Mouse (Mus musculus) heart, postnatal 14 days (tissue): ENCODE results near the gene Slit2. TPM values are rescaled to one million over a fixed set of nuclear protein-coding genes. Genes with fewer than 3 reads are reported as not detected.
A peak's percentile ranks its signal among the peaks of the same experiment; 100 is the strongest.

Experiments used
- DNase-seq, 2 experiments: peaks; one replicate each; pipeline ENCODE4 v3.0.0; 2021 to 2022
- intact Hi-C: fragments of 180-260 bp; cut with DNase I; formaldehyde crosslinking; loops from one replicate; pipeline ENCODE4 v1.15.1; 2025
- total RNA-seq, 2 experiments: library from RNA; stranded (reverse); gene quantifications; 2 replicates each; pipeline ENCODE4 v1.2.3; 2021

Gene Slit2
- total RNA-seq, 2 experiments from 2014 or later, result 6.2 to 6.8 TPM

GRCm38 (mm10) chr5:48199380-48199779 is 216.4 kb downstream of the Slit2 start:
- intact Hi-C loops, result no loop called here

GRCm38 (mm10) chr5:48215248-48215647 is 232.3 kb downstream of the Slit2 start:
- intact Hi-C loops, result no loop called here
- no peak for DNase-seq

More at GRCm38 (mm10) chr5:48199380-48199779, 216.4 kb downstream of the Slit2 start:
- DNase-seq, result no peak

DNA sequence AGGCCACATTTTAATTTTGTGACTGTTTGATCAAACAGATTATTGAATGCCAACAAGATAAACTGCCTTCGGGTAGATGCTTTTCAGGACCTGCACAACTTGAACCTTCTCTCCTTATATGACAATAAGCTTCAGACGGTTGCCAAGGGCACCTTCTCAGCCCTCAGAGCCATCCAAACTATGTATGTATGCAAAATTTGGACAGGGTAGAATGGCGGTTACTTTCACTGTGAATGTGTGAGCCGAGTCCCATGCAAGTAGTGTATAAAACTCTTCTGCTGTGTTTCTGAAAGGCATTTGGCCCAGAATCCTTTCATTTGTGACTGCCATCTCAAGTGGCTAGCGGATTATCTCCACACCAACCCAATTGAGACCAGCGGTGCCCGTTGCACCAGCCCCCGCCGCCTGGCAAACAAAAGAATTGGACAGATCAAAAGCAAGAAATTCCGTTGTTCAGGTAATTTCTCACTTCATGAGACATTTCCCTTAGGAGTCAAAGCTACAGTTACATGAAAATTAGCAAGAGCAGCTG is 236.8 kb downstream of the Slit2 start:
- intact Hi-C loops, result no loop called here
- no peak for DNase-seq

GRCm38 (mm10) chr5:48225500-48225899 is 242.6 kb downstream of the Slit2 start:
- intact Hi-C loops, result no loop called here
- no peak for DNase-seq

DNA sequence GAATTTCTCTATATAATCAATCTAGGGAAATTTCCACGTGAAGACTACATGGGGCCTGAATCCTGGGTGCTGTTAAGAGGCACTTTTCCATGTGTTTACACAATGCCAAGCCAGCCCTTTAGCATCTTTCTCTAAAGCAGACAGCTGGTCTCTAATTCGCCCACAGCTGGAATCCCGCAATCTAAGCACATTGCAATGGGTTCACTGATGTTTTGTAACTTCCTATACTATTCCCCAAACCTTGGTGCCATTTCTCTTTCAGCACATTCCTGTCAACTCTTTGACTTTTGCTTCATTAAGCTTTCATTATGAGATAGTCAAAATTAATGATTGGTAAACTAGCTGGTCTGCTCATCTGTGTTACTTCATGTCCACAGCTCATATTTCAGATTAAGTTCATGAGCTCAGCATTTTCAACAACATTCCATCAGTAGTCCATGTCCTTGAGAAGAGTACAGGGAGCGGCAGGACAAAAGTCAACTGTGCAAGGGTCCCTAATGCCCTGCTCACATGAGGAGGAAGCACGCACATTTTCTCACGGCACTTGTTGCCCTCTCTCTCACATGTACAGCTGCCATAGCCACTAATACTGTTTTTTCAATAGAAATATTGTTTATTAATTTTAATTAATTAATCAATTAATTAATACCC is 247.6 kb downstream of the Slit2 start:
- no peak for DNase-seq
- intact Hi-C loops, result no loop called here

- DNase-seq, result no peak
- intact Hi-C loops, result loop anchor here (2.0 kb wide), 1 partner anchor 96 kb away; no protein-coding TSS in a partner anchor
These were observed 251.8 kb downstream of the Slit2 start for GRCm38 (mm10) chr5:48234728-48235127.

DNA sequence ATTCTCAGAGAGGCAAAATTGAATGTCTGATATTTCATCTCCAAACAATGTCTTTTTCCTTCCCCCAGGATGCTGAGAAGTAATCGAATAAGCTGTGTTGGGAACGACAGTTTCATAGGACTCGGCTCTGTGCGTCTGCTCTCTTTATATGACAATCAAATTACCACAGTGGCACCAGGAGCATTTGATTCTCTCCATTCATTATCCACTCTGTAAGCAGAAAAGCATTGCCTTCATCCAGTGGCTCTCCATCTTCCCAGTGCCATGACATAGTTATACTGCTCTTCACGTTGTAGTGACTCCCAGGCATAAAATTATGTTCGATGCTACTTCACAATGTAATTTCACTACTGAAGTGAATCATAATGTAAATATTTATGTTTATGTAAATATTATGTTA is 252.3 kb downstream of the Slit2 start:
- no peak for DNase-seq
- intact Hi-C loops, result loop anchor here (2.0 kb wide), 1 partner anchor 96 kb away; no protein-coding TSS in a partner anchor

GRCm38 (mm10) chr5:48240751-48241150 is 257.8 kb downstream of the Slit2 start:
- peak; percentile 17 to 54 for DNase-seq

DNA sequence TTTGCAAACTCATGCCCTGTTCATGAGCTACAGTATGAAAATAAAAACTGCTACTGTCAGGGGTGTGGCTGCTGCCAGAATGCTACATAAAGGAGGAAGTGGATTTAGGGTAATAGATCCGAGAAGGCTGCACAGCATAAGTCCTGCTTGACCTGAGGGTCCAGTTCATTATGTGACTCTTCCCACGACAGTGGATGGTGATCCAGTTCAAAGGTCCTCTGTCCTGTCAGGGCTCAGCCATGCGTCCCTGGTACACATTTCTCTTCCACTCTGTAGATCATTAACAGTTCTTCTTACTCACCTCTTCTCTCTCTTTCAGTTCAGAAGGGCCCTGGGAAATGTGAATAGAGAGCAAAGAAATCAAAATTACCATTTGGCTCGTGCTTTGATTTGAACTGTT is 265.4 kb downstream of the Slit2 start:
- no peak for DNase-seq
- intact Hi-C loops, result loop anchor here (10.0 kb wide), 1 partner anchor 214 kb away; no protein-coding TSS in a partner anchor

More at GRCm38 (mm10) chr5:48240751-48241150, 257.8 kb downstream of the Slit2 start:
- intact Hi-C loops, result loop anchor here (5.0 to 10.0 kb wide), 2 partner anchors 102 to 206 kb away; no protein-coding TSS in a partner anchor

- DNase-seq, result no peak
- intact Hi-C loops, result no loop called here
These were observed 294.6 kb downstream of the Slit2 start for GRCm38 (mm10) chr5:48277561-48277960.

DNA sequence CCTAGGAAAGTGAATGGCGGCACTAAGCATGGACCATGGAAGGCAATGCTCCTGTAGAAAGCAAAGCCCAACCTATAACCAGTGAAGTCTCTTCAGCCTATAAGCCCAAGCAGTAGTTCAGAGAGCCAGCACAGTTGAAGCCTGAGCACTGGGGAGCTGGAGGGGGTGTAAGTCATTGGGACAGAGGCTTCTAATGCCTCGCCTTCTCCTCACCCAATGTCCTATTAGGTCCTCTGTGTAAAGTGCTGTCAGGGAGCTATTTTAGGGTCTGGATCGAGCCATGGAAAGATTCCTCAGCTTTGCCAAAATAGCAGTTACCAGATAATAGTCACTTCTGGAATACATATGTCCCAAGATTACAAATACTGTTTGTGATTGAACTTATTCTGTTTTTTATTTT is 318.2 kb downstream of the Slit2 start:
- intact Hi-C loops, result no loop called here
- DNase-seq, result peak; percentile 10 to 23

GRCm38 (mm10) chr5:48315057-48315602 is 332.2 kb downstream of the Slit2 start:
- intact Hi-C loops, result no loop called here
- DNase-seq, result no peak

DNA sequence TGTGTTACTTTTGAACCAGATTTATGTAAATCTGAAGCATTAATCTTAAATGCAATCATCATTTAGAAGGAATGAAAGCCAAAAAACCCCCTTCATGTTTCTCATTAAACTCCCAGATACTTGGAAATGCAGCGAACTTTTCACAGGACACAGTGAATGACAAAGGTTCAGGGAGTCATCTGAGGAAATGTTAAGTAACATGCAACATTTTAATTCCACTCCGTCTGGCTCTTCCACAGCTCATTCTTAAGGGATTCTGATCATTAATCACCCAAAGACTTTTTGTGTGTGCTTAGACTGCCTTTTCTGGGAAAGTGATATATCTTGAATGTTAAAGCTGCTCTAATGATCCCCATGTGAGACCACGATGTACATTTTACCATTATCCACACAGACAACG is 337.7 kb downstream of the Slit2 start:
- intact Hi-C loops, result no loop called here
- no peak for DNase-seq

DNA sequence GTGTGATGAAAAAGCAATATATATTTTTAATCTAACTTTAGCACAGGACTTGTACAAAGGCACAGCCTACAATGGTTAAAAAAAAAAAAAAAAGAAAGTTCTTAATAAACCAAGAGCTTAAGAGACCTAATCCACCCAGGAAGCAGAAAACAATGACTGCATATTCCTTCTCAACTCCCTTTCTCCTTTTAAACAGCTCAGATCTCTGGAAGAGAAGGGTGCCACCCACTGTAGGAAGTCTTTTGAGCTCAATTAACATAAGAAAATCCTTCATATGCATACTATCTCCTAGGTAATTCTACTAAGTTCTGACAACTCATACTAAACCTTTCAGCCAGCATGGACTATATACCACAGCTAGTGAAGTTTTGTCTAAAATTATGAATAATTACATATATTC is 343.3 kb downstream of the Slit2 start:
- DNase-seq, result no peak
- intact Hi-C loops, result no loop called here

- intact Hi-C loops, result no loop called here
- no peak for DNase-seq
These were observed 344.7 kb downstream of the Slit2 start, which contains the start of gene 5730480H06Rik for GRCm38 (mm10) chr5:48327652-48328051. TSS of gene 5730480H06Rik (plus strand) at chr5:48327952.

DNA sequence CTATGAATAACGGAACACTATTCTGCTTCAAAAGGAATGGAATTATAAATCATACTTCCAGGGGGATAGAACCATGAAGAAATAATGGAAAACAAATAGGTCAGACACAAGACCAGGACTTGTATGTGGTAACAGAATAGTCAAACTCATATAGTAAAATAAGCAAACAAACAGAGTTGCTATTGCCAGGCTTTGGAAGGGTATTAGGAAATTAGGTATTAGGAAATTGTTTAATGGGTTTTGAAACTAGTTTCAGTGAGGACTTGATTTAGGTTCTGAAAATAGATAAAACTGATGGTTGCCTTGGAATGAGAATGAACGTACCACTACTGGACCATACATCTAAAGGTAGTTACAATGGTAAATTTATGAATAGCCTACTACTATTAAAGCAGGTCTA is 346.8 kb downstream of the Slit2 start:
- DNase-seq, result no peak
- intact Hi-C loops, result no loop called here

DNA sequence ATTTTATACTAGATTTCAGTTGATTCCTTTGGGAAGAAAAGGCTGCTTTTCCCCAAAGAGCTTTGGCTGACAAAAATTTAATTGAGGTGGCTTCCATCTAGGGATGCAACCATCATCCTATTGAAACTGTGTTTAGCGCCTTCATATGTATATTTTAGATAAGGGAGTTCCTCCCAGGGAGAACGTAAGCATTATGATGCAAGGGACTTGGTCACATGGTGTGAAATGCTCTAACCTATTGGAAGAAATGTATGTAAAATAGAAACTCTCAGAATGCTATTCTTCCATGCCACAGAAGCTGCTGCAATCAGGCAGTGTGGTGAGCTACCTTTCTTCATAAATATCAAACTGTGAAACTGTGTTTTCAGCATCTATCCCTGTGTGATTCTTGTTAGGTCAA is 347.9 kb downstream of the Slit2 start:
- intact Hi-C loops, result no loop called here
- no peak for DNase-seq

GRCm38 (mm10) chr5:48331441-48331840 is 348.5 kb downstream of the Slit2 start:
- DNase-seq, result no peak
- intact Hi-C loops, result no loop called here

DNA sequence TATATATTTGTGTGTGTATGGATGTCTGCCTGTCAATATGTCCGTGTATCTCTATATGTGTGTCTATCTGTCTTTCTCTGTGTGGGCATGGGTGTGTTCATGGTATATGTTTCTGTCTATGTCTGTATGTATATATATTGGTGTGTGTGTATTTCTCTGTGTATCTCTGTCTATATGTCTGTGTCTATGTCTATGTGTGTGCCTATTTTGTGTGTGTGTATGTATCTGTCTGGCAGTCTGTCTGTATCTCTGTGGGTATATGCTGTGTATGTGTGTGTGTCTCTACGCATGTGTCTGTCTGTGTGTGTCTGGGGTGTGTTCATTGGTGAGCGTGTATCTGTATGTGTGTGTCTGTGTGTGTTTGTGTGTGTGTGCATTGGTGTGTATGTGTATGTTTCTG is 350.5 kb downstream of the Slit2 start:
- intact Hi-C loops, result no loop called here
- DNase-seq, result no peak

DNA sequence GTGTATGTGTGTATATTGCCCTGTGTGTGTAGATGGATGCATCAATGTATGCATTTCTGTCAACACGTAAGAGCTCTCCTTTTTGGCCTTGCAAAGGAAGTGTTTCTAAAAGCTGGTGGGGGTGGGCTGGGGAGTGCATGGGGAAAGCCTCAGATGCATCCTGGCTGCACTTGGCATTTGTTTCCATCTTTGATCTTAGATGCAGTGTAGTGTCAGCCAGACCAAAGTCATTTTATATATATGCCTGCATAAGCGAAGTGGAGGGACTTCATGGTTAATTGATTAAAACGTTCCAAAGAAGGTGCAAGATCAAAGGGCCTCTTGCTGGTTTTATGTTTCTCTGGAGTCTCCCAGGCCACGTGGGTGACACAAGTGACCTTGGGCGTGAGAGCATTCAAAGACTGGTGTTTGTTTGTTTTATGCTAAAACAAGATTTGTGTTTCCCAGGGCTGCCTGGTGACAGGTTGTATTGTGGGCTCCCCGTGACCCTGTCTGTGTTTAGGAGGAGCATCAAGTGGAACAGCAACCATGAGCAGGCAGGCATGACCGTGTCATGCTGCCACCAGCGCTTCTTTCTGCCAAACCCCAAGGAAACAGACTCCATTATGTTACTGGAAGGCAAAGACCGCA is 351.1 kb downstream of the Slit2 start:
- no peak for DNase-seq
- intact Hi-C loops, result no loop called here

- no peak for DNase-seq
- intact Hi-C loops, result loop anchor here (5.0 to 10.0 kb wide), 2 partner anchors 99 to 296 kb away; no protein-coding TSS in a partner anchor
These were observed 358.0 kb downstream of the Slit2 start for GRCm38 (mm10) chr5:48340808-48341433.
